Mouse (Mus musculus) gastrocnemius, postnatal 14 days (tissue): ENCODE results near the gene Flot1. TPM values are rescaled to one million over a fixed set of nuclear protein-coding genes. Genes with fewer than 3 reads are reported as not detected.
"Not testable (repeated sequence)": the region's sequence is repeated elsewhere in the genome, so short reads cannot be mapped to it uniquely, and the experiment has no call there.

Experiments
- DNase-seq: peaks from one replicate; pipeline ENCODE4 v3.0.0; 2021; ENCODE audit warnings: mixed read lengths
- intact Hi-C: fragments of 180-260 bp; cut with DNase I; formaldehyde crosslinking; loops from one replicate; pipeline ENCODE4 v1.15.1; 2025; ENCODE audit warnings: low total_unique reads
- total RNA-seq, 2 experiments: library from RNA; stranded (reverse); gene quantifications; 2 replicates each; pipeline ENCODE4 v1.2.3; 2021

The Flot1 gene
- total RNA-seq, 2 experiments from 2014 or later: 39.2 to 40.3 TPM

DNA sequence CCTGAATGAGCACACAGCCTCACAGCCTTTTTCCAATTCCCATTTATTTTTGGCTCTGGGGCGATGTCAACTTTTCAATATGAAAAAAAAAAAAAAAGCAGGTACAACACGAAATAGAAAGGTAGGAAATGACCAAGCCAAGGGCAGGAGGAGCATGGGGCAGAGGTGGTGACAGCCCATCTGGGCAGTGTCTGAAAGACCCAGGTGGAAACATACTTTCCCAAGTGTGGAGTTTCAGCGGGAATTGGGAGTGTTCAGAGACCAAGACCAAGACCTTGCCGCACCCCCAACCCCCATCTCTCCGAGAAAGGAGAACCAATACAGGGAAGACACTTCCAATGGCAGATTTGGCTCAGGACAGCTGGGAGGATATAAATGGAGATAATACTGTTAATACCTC is 10.9 kb downstream of the Flot1 start:
- no peak for DNase-seq
- intact Hi-C loops: loop anchor here (2.0 kb wide), 1 partner anchor 39 kb away; no protein-coding TSS in a partner anchor

DNA sequence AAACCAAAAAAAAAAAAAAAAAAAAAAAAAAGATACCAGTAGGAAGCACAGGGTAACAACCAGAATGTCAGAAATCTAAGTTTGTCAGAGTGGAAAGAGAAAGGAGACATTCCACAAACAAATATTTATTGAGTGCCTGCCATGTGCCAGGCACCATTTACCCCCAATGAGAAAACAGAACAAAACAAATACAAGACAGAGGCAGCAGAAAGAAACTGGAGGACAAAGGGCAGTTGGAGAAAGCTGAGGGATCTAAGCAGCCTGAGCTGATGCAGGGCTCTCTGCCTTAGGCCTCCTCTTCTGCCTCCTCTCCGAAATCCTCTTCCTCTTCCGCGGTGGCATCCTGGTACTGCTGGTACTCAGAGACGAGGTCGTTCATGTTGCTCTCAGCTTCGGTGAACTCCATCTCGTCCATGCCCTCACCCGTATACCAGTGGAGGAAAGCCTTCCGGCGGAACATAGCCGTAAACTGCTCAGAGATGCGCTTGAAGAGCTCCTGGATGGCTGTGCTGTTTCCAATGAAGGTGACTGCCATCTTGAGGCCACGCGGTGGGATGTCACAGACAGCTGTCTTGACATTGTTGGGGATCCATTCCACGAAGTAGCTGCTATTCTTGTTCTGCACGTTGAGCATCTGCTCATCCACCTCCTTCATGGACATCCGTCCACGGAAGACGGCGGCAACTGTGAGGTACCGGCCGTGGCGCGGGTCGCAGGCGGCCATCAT is 11.8 kb downstream of the Flot1 start:
- DNase-seq: no peak
- intact Hi-C loops: loop anchor here (2.0 kb wide), 1 partner anchor 38 kb away; no protein-coding TSS in a partner anchor

DNA sequence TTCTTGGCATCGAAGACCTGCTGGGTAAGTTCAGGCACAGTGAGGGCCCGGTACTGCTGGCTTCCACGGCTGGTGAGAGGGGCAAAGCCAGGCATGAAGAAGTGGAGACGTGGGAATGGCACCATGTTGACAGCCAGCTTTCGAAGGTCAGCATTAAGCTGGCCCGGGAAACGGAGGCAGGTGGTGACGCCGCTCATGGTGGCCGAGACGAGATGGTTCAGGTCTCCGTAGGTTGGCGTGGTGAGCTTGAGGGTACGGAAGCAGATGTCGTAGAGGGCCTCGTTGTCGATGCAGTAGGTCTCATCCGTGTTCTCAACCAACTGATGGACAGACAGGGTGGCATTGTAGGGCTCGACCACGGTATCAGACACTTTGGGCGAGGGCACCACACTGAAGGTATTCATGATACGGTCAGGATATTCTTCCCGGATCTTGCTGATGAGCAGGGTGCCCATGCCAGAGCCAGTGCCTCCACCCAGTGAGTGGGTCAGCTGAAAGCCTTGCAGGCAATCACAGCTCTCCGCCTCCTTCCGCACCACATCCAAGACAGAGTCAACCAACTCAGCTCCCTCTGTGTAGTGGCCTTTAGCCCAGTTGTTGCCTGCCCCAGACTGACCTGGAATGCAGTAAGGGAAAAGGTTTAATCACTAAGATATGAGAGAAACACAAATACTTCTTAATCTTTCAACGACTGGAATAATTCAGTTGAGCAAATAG is 12.6 kb downstream of the Flot1 start:
- DNase-seq: peak; percentile 20
- intact Hi-C loops: loop anchor here (2.0 kb wide), 1 partner anchor 37 kb away; no protein-coding TSS in a partner anchor

DNA sequence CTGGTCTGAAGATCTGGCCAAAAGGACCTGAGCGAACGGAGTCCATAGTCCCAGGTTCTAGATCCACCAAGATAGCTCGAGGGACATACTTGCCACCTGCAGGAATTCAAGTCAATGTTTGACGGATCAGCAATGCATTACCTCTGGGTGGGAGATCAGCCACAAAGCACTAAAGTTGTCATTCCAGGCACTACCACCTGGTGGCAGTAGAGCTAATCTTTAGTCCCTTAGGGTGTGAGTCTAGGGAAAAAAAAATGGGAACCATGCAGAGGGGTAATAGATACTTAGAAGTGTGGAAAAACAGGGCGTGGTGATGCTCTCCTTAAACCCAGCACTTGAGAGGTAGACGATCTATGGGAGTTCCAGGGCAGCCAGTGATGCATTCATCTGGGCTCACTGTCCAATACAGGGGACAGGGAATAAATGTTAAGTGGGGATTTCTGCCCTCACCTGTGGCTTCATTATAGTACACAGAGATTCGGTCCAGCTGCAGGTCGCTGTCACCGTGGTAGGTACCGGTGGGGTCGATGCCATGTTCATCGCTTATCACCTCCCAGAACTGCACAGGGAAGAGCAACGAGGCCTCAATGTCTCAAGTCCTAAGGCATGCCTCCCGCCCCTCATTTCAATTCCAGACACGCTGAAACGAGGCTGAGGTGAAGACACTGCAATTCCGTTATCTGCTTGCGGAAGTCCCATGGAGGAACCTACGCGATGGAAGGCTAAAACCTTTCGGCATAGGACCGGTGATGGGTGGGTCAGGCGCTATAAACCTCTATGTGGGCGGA is 13.3 kb downstream of the Flot1 start:
- DNase-seq: peak; percentile 78
- intact Hi-C loops: no loop called here

DNA sequence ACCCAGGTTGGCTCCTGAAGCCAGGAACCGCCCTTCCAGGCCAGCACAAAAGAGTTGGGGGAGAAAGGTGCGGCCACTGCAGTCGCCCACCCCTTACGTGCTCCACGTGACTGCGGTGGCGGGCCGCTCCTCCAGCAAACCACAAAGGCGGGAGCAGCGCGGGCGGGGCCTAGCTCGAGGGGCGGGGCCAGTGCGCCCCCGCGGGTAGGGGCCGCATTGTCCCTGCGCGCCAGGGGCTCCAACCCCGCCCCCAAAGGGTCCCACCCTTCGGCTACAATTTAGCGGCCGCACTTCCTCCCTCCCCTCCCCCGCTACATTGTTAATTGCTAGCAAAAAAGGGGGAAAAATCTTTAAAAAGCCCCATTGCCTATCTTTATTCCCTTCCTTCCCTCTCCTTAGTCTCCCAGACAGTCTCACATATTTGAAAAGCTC is 14.0 kb downstream of the Flot1 start:
- intact Hi-C loops: no loop called here

DNA sequence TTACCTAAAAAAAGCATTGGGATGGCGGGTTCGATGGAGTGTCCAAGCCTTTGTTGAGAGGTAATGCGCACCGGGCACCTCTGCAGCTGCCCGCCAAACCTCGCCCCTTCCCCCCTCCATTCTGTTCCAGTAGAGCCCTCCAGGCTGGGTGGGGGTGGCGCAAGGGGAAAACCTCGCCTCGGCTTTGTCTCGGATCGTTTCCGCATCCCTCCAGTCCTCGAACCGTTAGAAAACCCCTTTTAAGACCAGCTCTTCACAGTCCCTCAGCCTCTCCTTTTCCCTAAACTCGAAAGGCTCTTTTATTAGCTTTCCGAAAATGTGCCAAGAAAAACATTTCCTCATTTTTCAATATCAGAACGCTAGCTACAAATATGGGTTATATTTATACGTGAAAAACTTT is 14.5 kb downstream of the Flot1 start:
- peak; percentile 51 for DNase-seq
- intact Hi-C loops: no loop called here

More for the DNA sequence above, 14.0 kb downstream of the Flot1 start:
- peak; percentile 85 for DNase-seq

DNA sequence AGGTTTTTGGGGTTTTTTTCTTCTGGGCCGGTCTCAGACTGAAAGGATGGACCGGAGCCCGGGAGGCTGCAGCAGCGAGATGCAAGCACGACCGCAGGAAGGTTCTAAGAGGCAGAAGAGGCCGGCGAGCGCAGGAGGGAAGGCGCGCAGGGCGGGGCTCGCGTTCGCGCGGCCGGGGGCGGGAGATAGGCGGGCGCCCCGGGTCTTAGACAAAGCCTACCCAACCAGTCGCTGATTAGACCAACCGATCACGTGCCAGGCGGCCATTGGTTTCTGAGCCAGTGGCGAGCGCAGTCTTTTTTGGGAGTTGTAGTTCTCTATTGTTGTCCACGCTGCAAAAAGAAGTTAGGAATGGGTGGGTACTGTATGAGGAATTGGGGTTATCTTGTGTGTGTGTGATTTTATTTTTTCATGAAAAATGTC is 15.1 kb downstream of the Flot1 start, which contains the start of gene Tubb5:
Gene Tubb5, minus strand, starts transcription at position 185 of the 423 bp plus-strand sequence.
- DNase-seq: peak; percentile 97
- intact Hi-C loops: no loop called here

DNA sequence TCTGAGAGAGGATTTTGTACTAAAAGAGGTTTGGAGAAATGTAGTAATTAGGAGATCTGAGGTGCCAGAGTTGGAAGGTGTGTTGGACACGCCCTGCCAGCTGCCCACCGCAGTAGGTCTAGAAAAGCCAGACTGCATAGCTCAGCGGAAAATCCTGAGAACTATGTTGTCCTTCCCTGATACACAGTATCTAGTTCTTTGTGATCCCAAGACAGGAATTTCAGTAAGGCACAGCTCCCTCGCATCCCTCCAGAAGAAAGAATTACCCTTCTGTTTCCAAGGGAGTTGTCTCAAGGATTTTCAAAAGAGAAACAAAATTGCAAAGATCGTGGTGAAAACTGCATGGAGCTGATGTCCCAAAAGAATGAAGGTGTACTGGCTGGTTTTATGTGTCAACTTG is 15.5 kb downstream of the Flot1 start:
- intact Hi-C loops: no loop called here
- DNase-seq: no peak

DNA sequence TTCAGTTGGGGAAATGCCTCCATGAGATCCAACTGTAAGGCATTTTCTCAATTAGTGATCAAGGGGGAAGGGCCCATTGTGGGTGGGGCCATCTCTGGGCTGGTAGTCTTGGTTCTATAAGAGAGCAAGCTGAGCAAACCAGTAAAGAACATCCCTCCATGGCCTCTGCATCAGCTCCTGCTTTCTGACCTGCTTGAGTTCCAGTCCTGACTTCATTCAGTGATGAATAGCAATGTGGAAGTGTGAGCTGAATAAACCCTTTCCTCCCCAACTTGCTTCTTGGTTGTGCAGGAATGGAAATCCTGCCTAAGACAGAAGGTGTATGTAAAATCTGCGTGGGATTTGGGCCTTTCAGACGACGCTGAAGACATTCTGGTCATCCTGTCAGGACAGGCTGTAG is 16.0 kb downstream of the Flot1 start:
- DNase-seq, intact Hi-C loops: not testable (repeated sequence)

DNA sequence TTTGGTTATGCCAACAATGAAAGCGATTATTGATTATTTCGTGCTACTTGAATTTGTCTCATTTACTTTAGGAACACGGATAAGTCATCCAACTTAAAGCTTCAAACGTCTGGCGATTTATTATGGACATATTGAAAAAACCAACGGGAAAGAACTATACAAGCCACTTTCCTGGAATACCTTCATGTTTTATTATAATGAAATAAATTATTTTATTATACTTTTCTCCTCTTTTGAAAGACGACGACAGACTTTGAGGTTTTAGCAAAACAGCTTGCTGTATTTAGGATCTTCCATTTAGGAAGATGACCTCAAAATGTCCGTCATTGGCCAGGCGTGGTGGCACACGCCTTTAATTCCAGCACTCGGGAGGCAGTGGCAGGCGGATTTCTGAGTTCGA is 17.5 kb downstream of the Flot1 start:
- intact Hi-C loops: no loop called here
- DNase-seq: no peak

DNA sequence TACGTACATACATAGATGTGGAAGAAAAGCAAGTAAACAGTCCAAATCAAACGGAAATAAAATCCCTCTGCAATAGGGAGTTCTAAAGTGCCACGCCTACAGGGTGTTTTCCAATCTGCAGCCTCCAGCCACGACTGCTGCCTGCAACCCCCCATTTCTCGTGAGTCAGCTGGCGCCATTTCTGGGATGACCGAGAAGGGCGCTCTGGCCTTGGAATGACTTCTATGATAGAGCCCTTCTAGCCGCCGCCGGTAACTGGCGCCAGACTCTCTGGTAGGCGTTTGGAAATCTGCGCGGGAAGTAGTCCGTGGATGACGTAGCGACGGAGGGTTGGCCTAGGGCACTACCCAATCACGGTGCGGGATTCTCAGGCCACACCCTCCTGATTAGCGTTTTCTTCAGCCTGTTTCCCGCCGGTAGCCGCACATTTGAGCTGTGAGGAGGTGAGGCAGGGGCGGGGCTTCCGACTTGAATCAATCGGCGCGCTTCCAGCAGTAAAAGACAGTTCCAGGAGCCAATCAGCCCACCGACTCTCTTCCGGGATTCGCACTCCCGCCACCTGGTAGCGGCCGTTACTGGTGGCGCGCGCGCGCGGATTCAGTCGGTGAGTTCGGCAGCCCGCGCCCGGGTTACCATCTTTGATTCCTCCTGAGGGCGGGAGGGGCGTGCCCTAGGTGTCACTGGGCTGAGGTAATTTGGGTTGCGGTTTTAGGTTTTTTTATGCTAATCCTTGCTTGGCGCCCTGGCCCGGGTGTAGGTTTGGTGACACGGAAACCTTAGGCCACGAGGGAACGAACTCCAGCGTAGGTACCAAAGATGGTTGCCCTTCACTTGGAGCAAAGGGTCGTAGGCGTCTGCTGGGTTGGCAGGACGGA is 18.3 kb downstream of the Flot1 start, which contains the start of gene Mdc1:
Gene Mdc1, plus strand, starts transcription at position 440 of the 875 bp plus-strand sequence.
- DNase-seq: peak; percentile 99
- intact Hi-C loops: no loop called here

DNA sequence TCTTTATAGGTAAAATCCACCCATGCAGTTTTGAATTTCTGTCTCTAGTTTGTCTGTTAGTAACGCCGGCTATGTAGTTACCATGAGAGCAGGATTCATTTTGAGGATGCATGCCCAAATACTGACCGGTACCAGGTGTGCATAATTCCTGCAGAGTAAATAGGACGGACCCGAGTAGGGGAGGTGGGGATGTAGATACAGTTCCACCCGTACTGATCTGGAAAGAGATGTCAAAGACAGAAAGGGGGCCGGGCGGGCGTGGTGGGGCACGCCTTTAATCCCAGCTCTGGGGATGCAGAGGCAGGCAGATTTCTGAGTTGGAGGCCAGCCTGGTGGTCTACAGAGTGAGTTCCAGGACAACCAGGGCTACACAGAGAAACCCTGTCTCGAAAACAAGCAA is 19.0 kb downstream of the Flot1 start:
- intact Hi-C loops: no loop called here

DNA sequence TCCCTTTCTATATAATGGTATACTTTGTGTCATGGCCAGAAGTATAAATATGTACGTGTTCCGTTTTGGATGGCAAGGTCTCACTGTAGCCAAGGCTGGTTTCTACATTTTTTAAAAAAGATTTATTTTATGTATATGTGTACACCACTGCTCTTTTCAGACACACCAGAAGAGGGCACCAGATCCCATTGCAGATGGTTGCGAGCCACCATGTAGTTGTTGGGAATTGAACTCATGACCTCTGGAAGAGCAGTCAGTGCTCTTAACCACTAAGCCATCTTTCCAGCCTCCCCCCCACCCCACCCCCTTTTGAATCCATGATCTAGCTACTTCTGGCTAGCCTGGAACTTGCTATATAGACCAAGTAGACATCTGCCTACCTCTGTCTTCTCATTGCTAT is 20.5 kb downstream of the Flot1 start:
- intact Hi-C loops: no loop called here
- DNase-seq: no peak

More for the DNA sequence above, 19.0 kb downstream of the Flot1 start:
- DNase-seq: no peak

DNA sequence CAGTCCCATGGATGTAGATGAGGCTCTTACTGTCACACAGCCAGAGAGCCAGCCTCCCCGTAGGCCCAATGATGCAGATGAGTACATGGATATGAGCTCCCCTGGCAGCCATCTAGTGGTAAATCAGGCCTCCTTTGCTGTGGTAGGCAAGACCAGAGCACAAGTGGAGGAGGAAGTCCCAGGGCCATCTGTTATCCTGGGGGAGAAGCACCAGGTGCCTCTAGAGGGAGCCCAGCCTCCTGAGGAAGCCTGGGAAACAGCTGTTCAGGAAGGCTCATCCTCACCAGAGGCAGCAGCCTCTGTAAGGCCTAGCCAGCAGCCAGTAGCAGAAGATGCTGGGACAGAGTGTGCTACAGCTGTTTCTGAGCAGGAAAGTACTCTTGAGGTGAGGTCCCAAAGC is 25.1 kb downstream of the Flot1 start:
- intact Hi-C loops: no loop called here
- no peak for DNase-seq

DNA sequence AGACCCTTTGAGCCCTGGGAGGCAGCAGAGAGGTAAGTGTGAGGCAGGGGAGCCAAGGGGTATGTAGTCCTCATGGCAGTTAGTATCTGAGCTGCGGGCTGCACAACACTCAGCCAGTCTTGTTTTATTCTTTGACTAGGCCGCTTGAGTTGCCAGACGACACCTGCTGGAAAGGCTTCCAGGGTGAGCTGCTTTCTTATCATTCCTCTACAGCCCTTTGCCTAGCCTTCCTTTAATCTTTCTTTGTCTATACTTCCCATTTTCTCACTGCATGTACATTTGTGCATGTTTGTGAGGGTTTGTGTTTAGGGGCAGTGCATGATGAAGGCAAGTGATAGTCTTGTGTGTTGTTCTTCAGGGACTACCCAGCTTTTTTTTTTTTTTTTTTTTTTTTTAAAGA is 27.9 kb downstream of the Flot1 start:
- intact Hi-C loops: no loop called here

DNA sequence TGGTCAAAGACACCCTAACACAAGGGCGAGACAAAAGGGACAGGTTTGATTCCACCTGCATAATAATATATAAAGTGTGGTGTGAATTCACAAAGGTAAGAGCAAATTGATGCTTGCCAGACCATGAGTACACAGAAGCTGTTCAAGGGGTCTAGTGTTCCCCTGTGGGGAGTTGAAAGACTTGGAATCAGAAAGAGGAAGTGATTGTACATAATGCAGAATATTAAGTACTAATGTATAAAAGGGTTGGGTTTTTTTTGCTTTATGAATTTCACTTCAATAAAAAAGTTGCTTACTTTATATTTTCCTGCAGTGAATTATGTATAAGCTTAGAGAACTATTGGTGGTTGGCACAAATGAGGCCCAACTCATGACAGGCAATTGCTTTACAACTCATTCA is 36.3 kb downstream of the Flot1 start:
- no peak for DNase-seq
- intact Hi-C loops: no loop called here

More for the DNA sequence above, 27.9 kb downstream of the Flot1 start:
- no peak for DNase-seq

DNA sequence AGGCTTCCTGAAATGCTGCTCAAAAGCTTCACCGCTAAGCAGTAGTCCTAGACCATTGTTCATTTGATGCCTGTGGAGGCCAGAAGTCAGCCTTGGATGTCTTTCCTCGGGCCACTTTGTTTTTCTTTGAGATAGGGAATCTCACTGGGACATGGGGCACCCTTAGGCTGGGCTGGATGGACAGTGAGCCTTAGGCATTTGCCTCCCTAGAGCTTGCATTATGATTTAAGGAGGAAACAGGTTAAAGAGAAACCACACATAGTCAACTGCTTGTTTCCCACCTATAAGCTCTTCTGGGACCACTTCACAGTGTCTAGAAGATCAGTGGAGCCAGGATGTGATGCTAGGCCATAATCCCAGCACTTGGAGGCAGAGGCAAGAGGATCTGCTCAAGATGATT is 36.8 kb downstream of the Flot1 start:
- intact Hi-C loops: no loop called here
- no peak for DNase-seq

DNA sequence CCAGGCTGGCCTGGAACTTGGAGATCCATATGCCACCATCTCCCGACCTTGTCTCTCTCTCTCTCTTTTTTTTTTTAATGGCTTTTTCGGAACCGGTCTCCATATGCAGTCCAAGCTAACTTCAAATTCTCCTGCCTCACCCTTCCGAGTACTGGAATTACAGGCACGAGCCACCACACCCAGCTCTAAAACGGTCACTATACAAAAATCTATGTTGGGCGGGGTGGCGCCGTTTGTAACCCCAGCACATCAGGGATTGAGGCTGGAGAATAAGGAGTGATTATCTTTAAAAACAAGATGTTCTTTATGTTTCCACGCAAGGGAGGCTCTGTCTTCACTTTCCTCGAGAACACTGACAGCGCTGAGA is 37.8 kb downstream of the Flot1 start:
- intact Hi-C loops: no loop called here
- DNase-seq: no peak
